Mouse (Mus musculus): Measurements from ENCODE around the gene Lefty2. TPM values are rescaled to one million over a fixed set of nuclear protein-coding genes. Genes with fewer than 3 reads are reported as not detected.
A peak's percentile ranks its signal among the peaks of the same experiment; 100 is the strongest.
"Not testable (repeated sequence)": the region's sequence is repeated elsewhere in the genome, so short reads cannot be mapped to it uniquely, and the experiment has no call there.

Lefty2 gene
- total RNA-seq, 2 experiments from 2014 or later: 9.9 to 14.0 TPM

- DNase-seq: no peak
- intact Hi-C loops (cut with DNase I): no loop called here
Measured at GRCm38 (mm10) chr1:180931106-180931505, 38.2 kb downstream of the Lefty2 start.

GRCm38 (mm10) chr1:180933659-180934058 lies 40.8 kb downstream of the Lefty2 start:
- intact Hi-C loops (cut with DNase I): no loop called here
- DNase-seq: no peak

- intact Hi-C loops (cut with DNase I): no loop called here
- DNase-seq: no peak
Measured at GRCm38 (mm10) chr1:180934467-180935419, 41.8 kb downstream of the Lefty2 start, which contains the start of gene Lefty1. Gene Lefty1, plus strand, starts transcription at chr1:180935022.

GRCm38 (mm10) chr1:180936610-180937398 lies 43.9 kb downstream of the Lefty2 start:
- peak; percentile 23 for DNase-seq
- intact Hi-C loops (cut with DNase I): not testable (repeated sequence)

GRCm38 (mm10) chr1:180937631-180938030 lies 44.7 kb downstream of the Lefty2 start:
- intact Hi-C loops (cut with DNase I); DNase-seq: not testable (repeated sequence)

- intact Hi-C loops (cut with DNase I); DNase-seq: not testable (repeated sequence)
Measured at GRCm38 (mm10) chr1:180938781-180939180, 45.9 kb downstream of the Lefty2 start.

- DNase-seq: no peak
- intact Hi-C loops (cut with DNase I): no loop called here
Measured at GRCm38 (mm10) chr1:180940776-180941460, 48.0 kb downstream of the Lefty2 start.

- intact Hi-C loops (cut with DNase I): no loop called here
- no peak for DNase-seq
Measured at GRCm38 (mm10) chr1:180941726-180942125, 48.8 kb downstream of the Lefty2 start.

- intact Hi-C loops (cut with DNase I): no loop called here
- DNase-seq: peak; percentile 43
Measured at GRCm38 (mm10) chr1:180942166-180943031, 49.5 kb downstream of the Lefty2 start, which contains the start of gene Tmem63a. Gene Tmem63a, plus strand, starts transcription at chr1:180942344.

- DNase-seq: no peak
- intact Hi-C loops (cut with DNase I): no loop called here
Measured at GRCm38 (mm10) chr1:180943032-180943644, 50.2 kb downstream of the Lefty2 start.

- intact Hi-C loops (cut with DNase I): no loop called here
- no peak for DNase-seq
Measured at GRCm38 (mm10) chr1:180943896-180944295, 51.0 kb downstream of the Lefty2 start.

GRCm38 (mm10) chr1:180944553-180944952 lies 51.6 kb downstream of the Lefty2 start:
- DNase-seq: no peak
- intact Hi-C loops (cut with DNase I): no loop called here

GRCm38 (mm10) chr1:180945001-180945980 lies 52.4 kb downstream of the Lefty2 start:
- intact Hi-C loops (cut with DNase I): no loop called here
- peak; percentile 22 for DNase-seq

- intact Hi-C loops (cut with DNase I): no loop called here
- no peak for DNase-seq
Measured at GRCm38 (mm10) chr1:180946448-180946847, 53.5 kb downstream of the Lefty2 start.

Measured in left cerebral cortex, postnatal 4 days (tissue).